Mouse (Mus musculus): ENCODE results near the gene Olfr1087. TPM values are rescaled to one million over a fixed set of nuclear protein-coding genes. Genes with fewer than 3 reads are reported as not detected.
"Not testable (repeated sequence)": the region's sequence is repeated elsewhere in the genome, so short reads cannot be mapped to it uniquely, and the experiment has no call there.

Olfr1087 gene
- not detected in 2 replicates for polyA plus RNA-seq (2014; fragmentation: Nextera tagmentation; extraction: Ambion mirVana)

DNA sequence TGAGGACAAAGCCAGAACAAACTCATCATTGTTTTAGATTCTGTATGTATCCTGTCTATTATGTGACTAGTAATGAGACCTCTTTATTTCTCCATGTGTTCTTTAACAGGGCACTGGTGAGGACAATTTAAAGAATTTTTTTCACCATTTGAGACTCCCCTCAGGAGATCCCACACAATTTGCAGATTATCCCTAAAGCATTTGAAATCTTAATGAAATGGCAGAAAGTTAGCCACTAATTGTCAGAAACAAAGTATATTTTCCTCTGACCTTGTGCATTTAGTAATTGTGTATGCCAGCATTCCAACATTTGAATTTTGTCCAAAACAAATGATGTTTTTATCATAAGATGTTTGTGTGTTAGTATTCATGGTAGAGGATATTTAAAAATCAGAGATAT, at the start of gene Olfr1087:
Olfr1087 (minus strand) TSS at position 101 of the 400 bp plus-strand sequence.
- no peak within 1 kb of the TSS for H3K9ac ChIP-seq (replicated peaks; ENCODE audit: low read depth, low read length)
- H3K36me3 ChIP-seq (ENCODE audit: control insufficient read depth, insufficient read depth, low read length), result no peaks in the 10 kb centered on the region
- H3K27ac ChIP-seq (ENCODE audit: low read depth, low read length), result no peak within 1 kb of the TSS
- H3K4me2 ChIP-seq (ENCODE audit: low read depth, low read length), result no peak within 1 kb of the TSS
- no peak for ATAC-seq (ENCODE audit: low read depth)
- H3K4me3 ChIP-seq (ENCODE audit: low read depth, low read length), result no peak within 1 kb of the TSS
- no peaks in the 10 kb centered on the region for H3K27me3 ChIP-seq (ENCODE audit: control insufficient read depth, insufficient read depth, low read length)
- H3K4me1 ChIP-seq (ENCODE audit: control insufficient read depth, insufficient read depth, low read length), result no peaks in the 10 kb centered on the region
- no peaks in the 10 kb centered on the region for H3K9me3 ChIP-seq (ENCODE audit: control insufficient read depth, low read length)

DNA sequence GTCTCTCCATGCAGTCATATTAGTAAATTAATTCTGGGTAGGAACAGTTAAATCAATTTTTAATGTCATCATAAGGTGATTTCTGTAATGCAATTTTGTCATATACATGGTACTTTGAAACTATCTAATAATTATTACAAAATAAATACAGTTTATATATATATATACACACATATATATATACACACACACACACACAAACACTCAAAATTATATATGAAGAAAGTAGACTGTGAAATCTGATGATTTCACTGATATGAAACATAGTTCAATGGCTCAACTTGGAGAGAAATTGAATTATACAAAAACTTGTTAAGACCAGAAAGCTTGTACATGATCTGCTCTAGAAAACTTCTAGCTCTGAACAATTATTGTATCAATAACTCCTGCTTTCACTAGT, 35.4 kb upstream of the Olfr1087 start, which contains the start of gene Olfr1089:
Olfr1089 (minus strand) TSS at position 101 of the 400 bp plus-strand sequence.
- H3K9ac ChIP-seq (replicated peaks; ENCODE audit: low read depth, low read length), result no peak within 1 kb of the TSS
- H3K4me2 ChIP-seq (ENCODE audit: low read depth, low read length), result no peak within 1 kb of the TSS
- no peak for ATAC-seq (ENCODE audit: low read depth)
- no peak within 1 kb of the TSS for H3K4me3 ChIP-seq (ENCODE audit: low read depth, low read length)
- no peaks in the 10 kb centered on the region for H3K27me3 ChIP-seq (ENCODE audit: control insufficient read depth, insufficient read depth, low read length)
- no peaks in the 10 kb centered on the region for H3K4me1 ChIP-seq (ENCODE audit: control insufficient read depth, insufficient read depth, low read length)
- no peak within 1 kb of the TSS for H3K27ac ChIP-seq (ENCODE audit: low read depth, low read length)
- no peaks in the 10 kb centered on the region for H3K36me3 ChIP-seq (ENCODE audit: control insufficient read depth, insufficient read depth, low read length)
- H3K9me3 ChIP-seq (ENCODE audit: control insufficient read depth, low read length), result no peaks in the 10 kb centered on the region

DNA sequence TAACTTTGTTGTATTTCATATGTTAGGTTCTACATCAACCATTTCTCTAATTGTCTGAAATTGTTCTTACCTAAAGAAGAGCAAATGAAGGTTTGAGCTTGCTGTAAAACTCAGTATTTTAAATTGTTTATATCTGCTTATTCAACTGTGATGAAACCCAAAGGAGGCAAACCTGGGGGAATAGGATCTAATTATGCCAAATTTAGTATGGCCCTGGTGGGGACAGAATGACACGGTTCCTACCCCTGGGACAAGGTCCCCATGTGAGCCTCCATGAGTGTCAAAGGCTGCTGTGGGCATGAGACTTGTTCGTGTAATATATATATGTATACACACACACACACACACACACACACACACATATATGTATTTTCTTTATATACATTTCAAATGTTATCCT, 18.2 kb downstream of the Olfr1087 start, which contains the start of gene Olfr1086:
Olfr1086 (minus strand) TSS at position 101 of the 400 bp plus-strand sequence.
- Histone ChIP-seq H3K9ac (replicated peaks; ENCODE audit: low read depth, low read length) (no peak within 1 kb of the TSS), H3K4me3 (ENCODE audit: low read depth, low read length) (no peak within 1 kb of the TSS), H3K27me3 (ENCODE audit: control insufficient read depth, insufficient read depth, low read length) (no peaks in the 10 kb centered on the region), H3K9me3 (ENCODE audit: control insufficient read depth, low read length) (no peaks in the 10 kb centered on the region), H3K4me2 (ENCODE audit: low read depth, low read length) (no peak within 1 kb of the TSS), H3K27ac (ENCODE audit: low read depth, low read length) (no peak within 1 kb of the TSS), H3K4me1 (ENCODE audit: control insufficient read depth, insufficient read depth, low read length) (no peaks in the 10 kb centered on the region), H3K36me3 (ENCODE audit: control insufficient read depth, insufficient read depth, low read length) (no peaks in the 10 kb centered on the region)
- ATAC-seq (ENCODE audit: low read depth), result no peak
- 71% methylated on average over 2 of the region's 2 CpGs for WGBS

DNA sequence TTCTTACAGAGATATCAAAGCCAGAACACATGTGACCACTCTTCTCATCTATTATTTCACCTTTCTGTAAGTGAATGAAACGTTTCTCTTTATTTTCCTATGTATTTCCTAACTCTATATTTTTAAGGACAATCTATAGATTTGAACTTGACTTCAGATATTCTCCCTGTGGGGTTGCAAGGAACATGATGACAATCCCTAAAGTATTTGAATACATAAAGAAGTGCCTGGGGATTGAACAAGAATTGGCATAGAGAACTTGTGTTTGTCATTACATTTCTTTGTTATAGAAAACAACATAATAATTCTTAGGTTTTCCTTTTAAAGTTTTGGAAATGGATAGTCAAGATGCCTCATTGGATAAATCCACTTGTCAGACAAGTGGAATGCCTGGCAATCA, 36.3 kb downstream of the Olfr1087 start, which contains the start of gene Olfr1085:
Olfr1085 (minus strand) TSS at position 101 of the 400 bp plus-strand sequence.
- 36% methylated on average over 1 of the region's 1 CpGs for WGBS
- Histone ChIP-seq H3K4me2 (ENCODE audit: low read depth, low read length) (no peak within 1 kb of the TSS), H3K36me3 (ENCODE audit: control insufficient read depth, insufficient read depth, low read length) (no peaks in the 10 kb centered on the region), H3K27ac (ENCODE audit: low read depth, low read length) (no peak within 1 kb of the TSS), H3K9me3 (ENCODE audit: control insufficient read depth, low read length) (no peaks in the 10 kb centered on the region), H3K27me3 (ENCODE audit: control insufficient read depth, insufficient read depth, low read length) (no peaks in the 10 kb centered on the region), H3K9ac (replicated peaks; ENCODE audit: low read depth, low read length) (no peak within 1 kb of the TSS), H3K4me3 (ENCODE audit: low read depth, low read length) (no peak within 1 kb of the TSS), H3K4me1 (ENCODE audit: control insufficient read depth, insufficient read depth, low read length) (no peaks in the 10 kb centered on the region)
- no peak for ATAC-seq (ENCODE audit: low read depth)

DNA sequence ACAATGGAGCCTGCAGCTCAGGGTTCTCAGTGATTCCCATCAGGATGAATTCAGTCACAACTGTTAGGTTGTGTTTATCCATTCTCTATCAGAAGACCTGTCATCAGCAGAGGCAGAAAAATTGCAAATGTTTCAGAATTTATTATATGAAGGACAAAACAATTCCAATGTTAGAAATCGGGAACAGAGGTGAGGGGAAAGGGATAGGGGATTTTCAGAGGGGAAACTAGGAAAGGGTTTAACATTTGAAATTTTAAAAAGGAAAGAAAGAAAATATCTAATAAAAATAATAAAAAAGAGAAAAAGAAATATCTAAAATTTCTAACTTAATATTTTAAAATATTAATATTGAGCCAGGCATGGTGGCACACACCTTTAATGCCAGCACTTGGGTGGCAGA, 58.6 kb downstream of the Olfr1087 start, which contains the start of gene Olfr1084:
Olfr1084 (minus strand) TSS at position 101 of the 400 bp plus-strand sequence.
- not testable (repeated sequence) for ATAC-seq (ENCODE audit: low read depth); H3K27me3 ChIP-seq (ENCODE audit: control insufficient read depth, insufficient read depth, low read length); H3K27ac ChIP-seq (ENCODE audit: low read depth, low read length); H3K4me3 ChIP-seq (ENCODE audit: low read depth, low read length); H3K4me2 ChIP-seq (ENCODE audit: low read depth, low read length); H3K9ac ChIP-seq (replicated peaks; ENCODE audit: low read depth, low read length); H3K4me1 ChIP-seq (ENCODE audit: control insufficient read depth, insufficient read depth, low read length); H3K9me3 ChIP-seq (ENCODE audit: control insufficient read depth, low read length); H3K36me3 ChIP-seq (ENCODE audit: control insufficient read depth, insufficient read depth, low read length)
- WGBS, result 88% methylated on average over 1 of the region's 1 CpGs

Other genes starting within 250 kb of the Olfr1087 start
- gene Olfr1065, start 247.8 kb downstream of the Olfr1087 start, polyA plus RNA-seq (2014; fragmentation: Nextera tagmentation; extraction: Ambion mirVana), result not detected in 2 replicates
- gene Olfr1066, start 242.1 kb downstream of the Olfr1087 start, polyA plus RNA-seq (2014; fragmentation: Nextera tagmentation; extraction: Ambion mirVana), result not detected in 2 replicates
- gene Olfr228, start 211.0 kb downstream of the Olfr1087 start, polyA plus RNA-seq (2014; fragmentation: Nextera tagmentation; extraction: Ambion mirVana), result not detected in 2 replicates
- not detected in 2 replicates for gene Olfr1076, start 189.9 kb downstream of the Olfr1087 start, polyA plus RNA-seq (2014; fragmentation: Nextera tagmentation; extraction: Ambion mirVana)
- not detected in 2 replicates for gene Olfr1079, start 155.9 kb downstream of the Olfr1087 start, polyA plus RNA-seq (2014; fragmentation: Nextera tagmentation; extraction: Ambion mirVana)
- not detected in 2 replicates for gene Olfr1080, start 140.2 kb downstream of the Olfr1087 start, polyA plus RNA-seq (2014; fragmentation: Nextera tagmentation; extraction: Ambion mirVana)
- not detected in 2 replicates for gene Olfr1082, start 99.4 kb downstream of the Olfr1087 start, polyA plus RNA-seq (2014; fragmentation: Nextera tagmentation; extraction: Ambion mirVana)
- gene Olfr1084, start 58.7 kb downstream of the Olfr1087 start, polyA plus RNA-seq (2014; fragmentation: Nextera tagmentation; extraction: Ambion mirVana), result not detected in 2 replicates
- not detected in 2 replicates for gene Olfr1085, start 36.4 kb downstream of the Olfr1087 start, polyA plus RNA-seq (2014; fragmentation: Nextera tagmentation; extraction: Ambion mirVana)
- not detected in 2 replicates for gene Olfr1086, start 18.3 kb downstream of the Olfr1087 start, polyA plus RNA-seq (2014; fragmentation: Nextera tagmentation; extraction: Ambion mirVana)
- not detected in 2 replicates for gene Olfr1089, start 35.3 kb upstream of the Olfr1087 start, polyA plus RNA-seq (2014; fragmentation: Nextera tagmentation; extraction: Ambion mirVana)
- not detected in 2 replicates for gene Olfr1090, start 60.6 kb upstream of the Olfr1087 start, polyA plus RNA-seq (2014; fragmentation: Nextera tagmentation; extraction: Ambion mirVana)
- not detected in 2 replicates for gene Olfr1093, start 84.1 kb upstream of the Olfr1087 start, polyA plus RNA-seq (2014; fragmentation: Nextera tagmentation; extraction: Ambion mirVana)
- gene Olfr141, start 111.6 kb upstream of the Olfr1087 start, polyA plus RNA-seq (2014; fragmentation: Nextera tagmentation; extraction: Ambion mirVana), result not detected in 2 replicates
- gene Olfr1094, start 126.3 kb upstream of the Olfr1087 start, polyA plus RNA-seq (2014; fragmentation: Nextera tagmentation; extraction: Ambion mirVana), result not detected in 2 replicates
- not detected in 2 replicates for gene Olfr1095, start 153.3 kb upstream of the Olfr1087 start, polyA plus RNA-seq (2014; fragmentation: Nextera tagmentation; extraction: Ambion mirVana)
- gene Gm13723, start 176.4 kb upstream of the Olfr1087 start, polyA plus RNA-seq (2014; fragmentation: Nextera tagmentation; extraction: Ambion mirVana), result not detected in 2 replicates
- gene Olfr1097, start 193.8 kb upstream of the Olfr1087 start, polyA plus RNA-seq (2014; fragmentation: Nextera tagmentation; extraction: Ambion mirVana), result not detected in 2 replicates
- gene Olfr1098, start 226.2 kb upstream of the Olfr1087 start, polyA plus RNA-seq (2014; fragmentation: Nextera tagmentation; extraction: Ambion mirVana), result not detected in 2 replicates

Measured in neural tube, embryonic 14.5 days (tissue).